Mouse (Mus musculus) CH12.LX (cell line): ENCODE results near the gene Ctcf. TPM values are rescaled to one million over a fixed set of nuclear protein-coding genes. Genes with fewer than 3 reads are reported as not detected.
A peak's percentile ranks its signal among the peaks of the same experiment; 100 is the strongest.

Source experiments
- DNase-seq: peaks from one replicate; pipeline ENCODE4 v3.0.0-alpha.2; 2013; ENCODE audit errors: extremely low read depth
- H3K27ac ChIP-seq: 2 replicates; pipeline ENCODE4 v1.5.1; 2012; ENCODE audit warnings: low read depth, mild to moderate bottlenecking, control low read depth, moderate library complexity; ENCODE audit not compliant: insufficient read depth
- H3K27me3 ChIP-seq: replicated peaks from 2 replicates; pipeline ENCODE3; 2012; ENCODE audit warnings: inconsistent platforms
- H3K36me3 ChIP-seq, 2 experiments: replicated peaks in 1 of 2; 2 replicates each; pipeline versions ENCODE3 to v1.6.1; 2012; ENCODE audit warnings: inconsistent platforms in 1 of 2, low read length in 1 of 2, mild to moderate bottlenecking in 1 of 2, mixed read lengths in 1 of 2, moderate library complexity in 1 of 2; ENCODE audit not compliant: control insufficient read depth in 1 of 2, insufficient read depth in 1 of 2
- H3K4me1 ChIP-seq, 2 experiments: 2 replicates each; pipeline ENCODE4 v1.6.1; 2012; ENCODE audit warnings: inconsistent platforms in 1 of 2, moderate library complexity in 1 of 2; ENCODE audit not compliant: insufficient read depth in 2 of 2, control insufficient read depth in 1 of 2
- H3K4me2 ChIP-seq: 2 replicates; pipeline ENCODE4 v1.6.1; 2012; ENCODE audit warnings: low read depth, mild to moderate bottlenecking, control low read depth; ENCODE audit not compliant: poor library complexity, insufficient read depth, severe bottlenecking
- H3K4me3 ChIP-seq, 3 experiments: fragments of 150-350 bp in 1 of 3; sonication (generic) in 1 of 3; replicated peaks in 1 of 3; 2 replicates each; pipeline versions ENCODE3 to v1.5.1; 2011 to 2012; ENCODE audit warnings: low read depth in 2 of 3, low read length in 2 of 3, mild to moderate bottlenecking in 2 of 3, moderate library complexity in 2 of 3, control low read depth in 1 of 3, improper control_type of control experiment in 1 of 3, inconsistent platforms in 1 of 3, mixed read lengths in 1 of 3; ENCODE audit not compliant: poor library complexity in 1 of 3
- H3K79me2 ChIP-seq: replicated peaks from 2 replicates; pipeline ENCODE4 v1.6.1; 2012; ENCODE audit warnings: mild to moderate bottlenecking, moderate library complexity; ENCODE audit not compliant: control insufficient read depth, poor library complexity, insufficient read depth, severe bottlenecking; ENCODE audit errors: extremely low read depth
- H3K9ac ChIP-seq: 2 replicates; pipeline ENCODE4 v1.6.1; 2012; ENCODE audit warnings: low read depth, mild to moderate bottlenecking, control low read depth, moderate library complexity; ENCODE audit not compliant: insufficient read depth
- H3K9me3 ChIP-seq: replicated peaks from 2 replicates; pipeline ENCODE3; 2012; ENCODE audit warnings: low read length, inconsistent platforms, mixed read lengths
- BHLHE40 ChIP-seq: IDR thresholded peaks from 2 replicates; pipeline ENCODE4 v1.6.1; 2011; ENCODE audit warnings: mild to moderate bottlenecking, low read depth, low read length, improper control_type of control experiment
- CHD1 ChIP-seq: IDR thresholded peaks from 2 replicates; pipeline ENCODE4 v1.6.1; 2012; ENCODE audit warnings: low read depth, low read length, improper control_type of control experiment, inconsistent platforms
- CHD2 ChIP-seq: IDR thresholded peaks from 2 replicates; pipeline ENCODE4 v1.6.1; 2011; ENCODE audit warnings: low read length, improper control_type of control experiment
- CTCF ChIP-seq, 2 experiments: IDR thresholded peaks in 1 of 2; conservative IDR thresholded peaks in 1 of 2; 2 replicates each; pipeline ENCODE4 v1.5.1; 2011 to 2012; ENCODE audit warnings: low read depth in 2 of 2, low read length in 2 of 2, improper control_type of control experiment in 1 of 2, inconsistent platforms in 1 of 2, mild to moderate bottlenecking in 1 of 2, moderate library complexity in 1 of 2
- E2F4 ChIP-seq: IDR thresholded peaks from 2 replicates; pipeline ENCODE4 v1.6.1; 2011; ENCODE audit warnings: low read depth, low read length, improper control_type of control experiment; ENCODE audit not compliant: insufficient replicate concordance
- ELF1 ChIP-seq: IDR thresholded peaks from 2 replicates; pipeline ENCODE4 v1.6.1; 2014; ENCODE audit warnings: low read depth, mild to moderate bottlenecking, inconsistent platforms, low read length, improper control_type of control experiment
- EP300 ChIP-seq: IDR thresholded peaks from 2 replicates; pipeline ENCODE4 v1.6.1; 2011; ENCODE audit warnings: low read length, improper control_type of control experiment
- ETS1 ChIP-seq: conservative IDR thresholded peaks from 2 replicates; pipeline ENCODE4 v1.6.1; 2012; ENCODE audit warnings: low read depth, mild to moderate bottlenecking, inconsistent platforms, low read length, improper control_type of control experiment, moderate library complexity
- GABPA ChIP-seq: IDR thresholded peaks from 2 replicates; pipeline ENCODE4 v1.6.1; 2012; ENCODE audit warnings: low read depth, low read length, improper control_type of control experiment, inconsistent platforms; ENCODE audit not compliant: insufficient replicate concordance
- HCFC1 ChIP-seq: IDR thresholded peaks from 2 replicates; pipeline ENCODE4 v1.6.1; 2012; ENCODE audit warnings: low read depth, mild to moderate bottlenecking, inconsistent platforms, low read length, improper control_type of control experiment
- IRF4 ChIP-seq: IDR thresholded peaks from 2 replicates; pipeline ENCODE4 v1.6.1; 2014; ENCODE audit warnings: low read depth, mild to moderate bottlenecking, inconsistent platforms, low read length, improper control_type of control experiment
- JUN ChIP-seq: IDR thresholded peaks from 2 replicates; pipeline ENCODE4 v1.6.1; 2011; ENCODE audit warnings: low read depth, mild to moderate bottlenecking, low read length, improper control_type of control experiment, moderate library complexity; ENCODE audit not compliant: insufficient read depth
- JUND ChIP-seq: conservative IDR thresholded peaks from 2 replicates; pipeline ENCODE4 v1.6.1; 2011; ENCODE audit warnings: low read depth, low read length, improper control_type of control experiment
- KAT2A ChIP-seq: IDR thresholded peaks from 2 replicates; pipeline ENCODE4 v1.6.1; 2012; ENCODE audit warnings: low read length, improper control_type of control experiment, inconsistent platforms; ENCODE audit not compliant: insufficient replicate concordance
- MAFK ChIP-seq: IDR thresholded peaks from 2 replicates; pipeline ENCODE4 v1.6.1; 2011; ENCODE audit warnings: low read length, improper control_type of control experiment; ENCODE audit not compliant: insufficient replicate concordance
- MAX ChIP-seq: IDR thresholded peaks from 2 replicates; pipeline ENCODE4 v1.6.1; 2011; ENCODE audit warnings: low read length, improper control_type of control experiment
- MAZ ChIP-seq: IDR thresholded peaks from 2 replicates; pipeline ENCODE4 v1.6.1; 2012; ENCODE audit warnings: low read depth, mild to moderate bottlenecking, inconsistent platforms, low read length, improper control_type of control experiment, moderate library complexity
- MEF2A ChIP-seq: IDR thresholded peaks from 2 replicates; pipeline ENCODE4 v1.6.1; 2014; ENCODE audit warnings: low read depth, mild to moderate bottlenecking, inconsistent platforms, low read length, improper control_type of control experiment, borderline replicate concordance
- MXI1 ChIP-seq: IDR thresholded peaks from 2 replicates; pipeline ENCODE4 v1.6.1; 2011; ENCODE audit warnings: mild to moderate bottlenecking, low read depth, low read length, improper control_type of control experiment
- MYC ChIP-seq: IDR thresholded peaks from 2 replicates; pipeline ENCODE4 v1.6.1; 2011; ENCODE audit warnings: low read depth, mild to moderate bottlenecking, improper control_type of control experiment, low read length
- NELFE ChIP-seq: IDR thresholded peaks from 2 replicates; pipeline ENCODE4 v1.6.1; 2011; ENCODE audit warnings: low read depth, low read length, improper control_type of control experiment
- NRF1 ChIP-seq: IDR thresholded peaks from 2 replicates; pipeline ENCODE4 v1.6.1; 2014; ENCODE audit warnings: low read depth, mild to moderate bottlenecking, inconsistent platforms, low read length, improper control_type of control experiment, moderate library complexity
- PAX5 ChIP-seq: IDR thresholded peaks from 2 replicates; pipeline ENCODE4 v1.6.1; 2012; ENCODE audit warnings: low read length, inconsistent platforms, mixed read lengths
- POLR2A ChIP-seq: IDR thresholded peaks from 2 replicates; pipeline ENCODE4 v1.6.1; 2011; ENCODE audit warnings: low read depth, mild to moderate bottlenecking, improper control_type of control experiment, low read length
- POLR2AphosphoS2 ChIP-seq: IDR thresholded peaks from 2 replicates; pipeline ENCODE4 v1.6.1; 2011; ENCODE audit warnings: low read depth, low read length, improper control_type of control experiment
- RAD21 ChIP-seq: IDR thresholded peaks from 2 replicates; pipeline ENCODE4 v1.6.1; 2011; ENCODE audit warnings: low read depth, mild to moderate bottlenecking, low read length, improper control_type of control experiment, moderate library complexity
- RCOR1 ChIP-seq: conservative IDR thresholded peaks from 2 replicates; pipeline ENCODE4 v1.6.1; 2012; ENCODE audit warnings: low read depth, mild to moderate bottlenecking, inconsistent platforms, low read length, improper control_type of control experiment
- SIN3A ChIP-seq: IDR thresholded peaks from 2 replicates; pipeline ENCODE4 v1.6.1; 2012; ENCODE audit warnings: low read length, improper control_type of control experiment, inconsistent platforms
- SMC3 ChIP-seq: IDR thresholded peaks from 2 replicates; pipeline ENCODE4 v1.6.1; 2011; ENCODE audit warnings: low read depth, low read length, improper control_type of control experiment
- TBP ChIP-seq: conservative IDR thresholded peaks from 2 replicates; pipeline ENCODE4 v1.6.1; 2011; ENCODE audit warnings: low read depth, low read length, improper control_type of control experiment
- TCF12 ChIP-seq: IDR thresholded peaks from 2 replicates; pipeline ENCODE4 v1.6.1; 2014; ENCODE audit warnings: low read depth, mild to moderate bottlenecking, inconsistent platforms, low read length, improper control_type of control experiment
- UBTF ChIP-seq: IDR thresholded peaks from 2 replicates; pipeline ENCODE4 v1.6.1; 2012; ENCODE audit warnings: low read depth, mild to moderate bottlenecking, inconsistent platforms, low read length, improper control_type of control experiment, moderate library complexity
- USF1 ChIP-seq: IDR thresholded peaks from 2 replicates; pipeline ENCODE4 v1.6.1; 2014; ENCODE audit warnings: low read depth, mild to moderate bottlenecking, inconsistent platforms, low read length, improper control_type of control experiment
- USF2 ChIP-seq: conservative IDR thresholded peaks from 2 replicates; pipeline ENCODE4 v1.6.1; 2011; ENCODE audit warnings: low read depth, low read length, improper control_type of control experiment
- ZC3H11A ChIP-seq: IDR thresholded peaks from 2 replicates; pipeline ENCODE4 v1.6.1; 2012; ENCODE audit warnings: low read depth, mild to moderate bottlenecking, inconsistent platforms, low read length, improper control_type of control experiment
- ZKSCAN1 ChIP-seq: IDR thresholded peaks from 2 replicates; pipeline ENCODE4 v1.6.1; 2012; ENCODE audit warnings: low read depth, inconsistent platforms, low read length, improper control_type of control experiment, borderline replicate concordance
- ZMIZ1 ChIP-seq: IDR thresholded peaks from 2 replicates; pipeline ENCODE4 v1.6.1; 2012; ENCODE audit warnings: low read depth, mild to moderate bottlenecking, inconsistent platforms, low read length, improper control_type of control experiment
- ZNF384 ChIP-seq: IDR thresholded peaks from 2 replicates; pipeline ENCODE4 v1.6.1; 2012; ENCODE audit warnings: low read depth, low read length, improper control_type of control experiment, inconsistent platforms
- dilution Hi-C: fragments of 300-500 bp; cut with MboI; formaldehyde crosslinking; loops from 2 replicates; pipeline ENCODE4 v1.14.3; 2020; ENCODE audit warnings: low sequenced_read_pairs; ENCODE audit not compliant: extremely low pct_unique_long_range_greater_than_20kb, extremely low pct_ligation_motif_present
- in situ Hi-C: fragments of 300-500 bp; cut with MboI; formaldehyde crosslinking; loops from 3 replicates; pipeline ENCODE4 v1.14.3; 2019; ENCODE audit warnings: low sequenced_read_pairs, low pct_ligation_motif_present, low pct_unique_long_range_greater_than_20kb, mixed read lengths
- polyA plus RNA-seq: library from polyadenylated mRNA; unstranded; fragments of >175 nt; gene quantifications from 2 replicates; pipeline ENCODE4 v1.2.1, GENCODE M21; 2012; ENCODE audit warnings: low read depth; ENCODE audit not compliant: insufficient read length
- total RNA-seq, 2 experiments: library from RNA; depleted of rRNA; stranded (reverse); fragments of 300-350 nt in 1 of 2; fragments of >200 nt in 1 of 2; gene quantifications; 2 replicates each; pipeline ENCODE4 v1.2.3; 2012 to 2014

The Ctcf gene
- total and polyA plus RNA-seq, 3 experiments: 42.3 to 97.9 (median 52.4) TPM

DNA sequence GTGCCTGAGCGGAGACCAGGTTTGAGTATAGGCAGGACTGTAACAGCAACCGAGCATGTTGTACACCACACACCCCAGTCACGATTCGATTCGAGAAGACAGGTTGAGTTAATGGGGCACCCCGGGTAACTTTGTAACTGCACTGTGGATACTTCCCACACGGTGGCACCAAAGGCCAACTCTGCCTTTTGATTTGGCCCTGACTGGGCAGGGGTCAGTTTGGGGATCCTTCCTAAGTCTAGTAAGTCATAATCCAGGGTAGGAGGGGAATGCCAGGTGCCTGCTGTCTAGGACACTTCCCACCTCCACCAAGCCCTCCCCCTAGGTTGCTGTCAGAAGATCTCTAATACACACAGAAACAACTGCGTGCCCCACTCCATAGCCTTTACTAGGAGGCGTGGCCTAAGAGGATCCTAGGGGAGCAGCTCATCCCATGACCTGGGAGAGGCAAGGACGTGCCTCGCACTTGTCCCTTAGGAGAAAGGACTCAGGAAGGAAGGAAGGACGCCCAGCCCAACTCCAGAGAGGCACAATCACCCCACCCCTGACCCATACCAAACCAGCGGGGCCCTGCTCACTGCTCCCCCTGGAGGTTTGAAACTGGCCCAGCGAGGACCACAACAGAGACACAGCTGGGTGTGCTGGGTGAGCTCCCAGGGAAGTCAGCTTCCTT is 39.9 kb upstream of the Ctcf start:
- TF ChIP-seq SIN3A (peak; percentile 70), HCFC1 (no peak), EP300 (no peak), MEF2A (no peak), ZNF384 (no peak), ELF1 (no peak), NELFE (peak; percentile 37; the same call in 1 of the 2 replicates), ZMIZ1 (no peak), MAFK (no peak), KAT2A (no peak), MAX (0 out of 2 replicates have a peak, but pooled peaks have one; percentile 40), GABPA (no peak), MXI1 (peak; percentile 32; the same call in 1 of the 2 replicates), RAD21 (peak; percentile 91), PAX5 (no peak), TCF12 (peak; percentile 49; the same call in 1 of the 2 replicates), CHD1 (no peak), E2F4 (no peak), USF2 (no peak), TBP (no peak), NRF1 (0 out of 2 replicates have a peak, but pooled peaks have one; percentile 40), SMC3 (peak; percentile 67), ZC3H11A (no peak; the same call in 1 of the 2 replicates), ZKSCAN1 (no peak), MAZ (0 out of 2 replicates have a peak, but pooled peaks have one; percentile 69), POLR2A (no peak), POLR2AphosphoS2 (no peak), JUN (no peak), UBTF (no peak), BHLHE40 (no peak), ETS1 (no peak), CTCF (conservative IDR thresholded peaks at IDR 0.05 in 1 of 2, IDR thresholded peaks at IDR 0.05 in 1 of 2; ENCODE audit: low read depth in 2 of 2, low read length in 2 of 2) (peak; percentile 64 to 90), CHD2 (no peak), RCOR1 (no peak), IRF4 (no peak), USF1 (no peak), MYC (no peak), JUND (no peak)
- Histone ChIP-seq H3K27ac (no peak overlapping the region), H3K4me2 (peak overlapping the region; percentile 54), H3K79me2 (no peaks in the 10 kb centered on the region), H3K9ac (peak overlapping the region; percentile 21; the same call in 1 of the 2 replicates), H3K4me3 (peak overlapping the region; percentile 6 to 40 (median 39)), H3K4me1 (peaks cover 0 to 12% of the 10 kb centered on the region in 2 experiments; a peak in 2 of 4 replicates), H3K36me3 (no peaks in the 10 kb centered on the region), H3K9me3 (no peaks in the 10 kb centered on the region), H3K27me3 (peaks cover 2% of the 10 kb centered on the region)
- in situ Hi-C loops (loop anchor here (5.0 kb wide), 1 partner anchor 106 kb away; the partner anchor contains the start of genes Acd and Pard6a), dilution Hi-C loops (no loop called here)
- peak; percentile 61 for DNase-seq
